Mouse (Mus musculus): ENCODE data around the gene Serpinb6b. TPM values are rescaled to one million over a fixed set of nuclear protein-coding genes. Genes with fewer than 3 reads are reported as not detected.
A peak's percentile ranks its signal among the peaks of the same experiment; 100 is the strongest.

The Serpinb6b gene
- polyA plus RNA-seq, 1 experiment, result 6.1 TPM

DNA sequence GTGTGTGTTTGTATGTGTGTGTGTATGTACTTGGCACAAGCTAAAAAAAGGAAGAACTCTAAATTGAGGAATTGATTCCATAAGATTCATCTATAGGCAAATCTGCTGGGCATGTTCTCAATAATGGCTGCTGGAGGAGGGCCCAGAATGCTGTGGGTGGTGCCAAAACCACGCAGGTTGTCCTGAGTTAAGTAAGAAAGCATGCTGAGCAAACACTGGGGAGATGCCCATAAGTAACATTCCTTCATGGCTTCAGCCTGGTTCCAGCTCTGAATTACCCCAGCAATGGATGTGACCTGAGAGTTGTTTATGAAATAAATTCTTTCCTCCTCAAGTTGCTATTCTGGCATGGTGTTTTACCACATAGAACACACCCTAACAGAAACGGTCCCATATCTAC is 48.3 kb downstream of the Serpinb6b start:
- H3K4me1 ChIP-seq (ENCODE audit: control insufficient read depth, insufficient read depth, low read length), result no peaks in the 10 kb centered on the region
- H3K27ac ChIP-seq (ENCODE audit: insufficient read depth, low read length), result no peak overlapping the region
- no peaks in the 10 kb centered on the region; the same call in 1 of the 2 replicates for H3K27me3 ChIP-seq (ENCODE audit: control insufficient read depth, insufficient read depth, low read length, poor library complexity, severe bottlenecking)

GRCm38 (mm10) chr13:33022371-33022770 is 57.4 kb downstream of the Serpinb6b start:
- no peak overlapping the region for H3K27ac ChIP-seq (ENCODE audit: insufficient read depth, low read length)
- no peak overlapping the region for H3K9ac ChIP-seq (ENCODE audit: low read depth, poor library complexity, severe bottlenecking)
- no peaks in the 10 kb centered on the region for H3K4me1 ChIP-seq (ENCODE audit: control insufficient read depth, insufficient read depth, low read length)
- H3K4me3 ChIP-seq (ENCODE audit: low read depth, low read length), result no peak overlapping the region
- no peak for TF ChIP-seq EP300 (IDR thresholded peaks at IDR 0.05; ENCODE audit: insufficient read depth, low read depth, low read length)
- TF ChIP-seq CTCF (IDR thresholded peaks at IDR 0.05; ENCODE audit: low read depth, low read length), result no peak
- no peaks in the 10 kb centered on the region for H3K36me3 ChIP-seq (ENCODE audit: control insufficient read depth, insufficient read depth, low read length, poor library complexity, severe bottlenecking)
- no peaks in the 10 kb centered on the region for H3K27me3 ChIP-seq (ENCODE audit: control insufficient read depth, insufficient read depth, low read length, poor library complexity, severe bottlenecking)
- peaks cover 4% of the 10 kb centered on the region; the same call in 1 of the 2 replicates for H3K9me3 ChIP-seq (replicated peaks; ENCODE audit: control insufficient read depth, insufficient read depth, low read length, poor library complexity, severe bottlenecking)

More for the DNA sequence above, 48.3 kb downstream of the Serpinb6b start:
- no peak overlapping the region for H3K9ac ChIP-seq (ENCODE audit: low read depth, poor library complexity, severe bottlenecking)
- TF ChIP-seq POLR2A (IDR thresholded peaks at IDR 0.05; ENCODE audit: insufficient read depth, low read length), result no peak
- TF ChIP-seq EP300 (IDR thresholded peaks at IDR 0.05; ENCODE audit: insufficient read depth, low read depth, low read length), result no peak
- TF ChIP-seq CTCF (IDR thresholded peaks at IDR 0.05; ENCODE audit: low read depth, low read length), result no peak
- no peaks in the 10 kb centered on the region for H3K36me3 ChIP-seq (ENCODE audit: control insufficient read depth, insufficient read depth, low read length, poor library complexity, severe bottlenecking)
- H3K4me3 ChIP-seq (ENCODE audit: low read depth, low read length), result no peak overlapping the region
- no peaks in the 10 kb centered on the region for H3K9me3 ChIP-seq (replicated peaks; ENCODE audit: control insufficient read depth, insufficient read depth, low read length, poor library complexity, severe bottlenecking)

- Histone ChIP-seq H3K9ac (ENCODE audit: low read depth, poor library complexity, severe bottlenecking) (no peak overlapping the region), H3K36me3 (ENCODE audit: control insufficient read depth, insufficient read depth, low read length, poor library complexity, severe bottlenecking) (no peaks in the 10 kb centered on the region), H3K4me3 (ENCODE audit: low read depth, low read length) (no peak overlapping the region), H3K9me3 (replicated peaks; ENCODE audit: control insufficient read depth, insufficient read depth, low read length, poor library complexity, severe bottlenecking) (no peaks in the 10 kb centered on the region), H3K27me3 (ENCODE audit: control insufficient read depth, insufficient read depth, low read length, poor library complexity, severe bottlenecking) (no peaks in the 10 kb centered on the region), H3K27ac (ENCODE audit: insufficient read depth, low read length) (peak overlapping the region; percentile 46; the same call in 1 of the 2 replicates), H3K4me1 (ENCODE audit: control insufficient read depth, insufficient read depth, low read length) (peaks cover 3% of the 10 kb centered on the region)
- TF ChIP-seq POLR2A (IDR thresholded peaks at IDR 0.05; ENCODE audit: insufficient read depth, low read length), result no peak
- TF ChIP-seq CTCF (IDR thresholded peaks at IDR 0.05; ENCODE audit: low read depth, low read length), result no peak
- TF ChIP-seq EP300 (IDR thresholded peaks at IDR 0.05; ENCODE audit: insufficient read depth, low read depth, low read length), result no peak
Measured at GRCm38 (mm10) chr13:33026427-33027057, 61.5 kb downstream of the Serpinb6b start.

GRCm38 (mm10) chr13:33027244-33027643 is 62.2 kb downstream of the Serpinb6b start, which contains the start of gene Serpinb9b:
TSS of gene Serpinb9b (plus strand) at chr13:33027416.
- H3K4me3 ChIP-seq (ENCODE audit: low read depth, low read length), result no peak within 1 kb of the TSS
- no peaks in the 10 kb centered on the region for H3K27me3 ChIP-seq (ENCODE audit: control insufficient read depth, insufficient read depth, low read length, poor library complexity, severe bottlenecking)
- no peak within 1 kb of the TSS for H3K9ac ChIP-seq (ENCODE audit: low read depth, poor library complexity, severe bottlenecking)
- H3K36me3 ChIP-seq (ENCODE audit: control insufficient read depth, insufficient read depth, low read length, poor library complexity, severe bottlenecking), result no peaks in the 10 kb centered on the region
- TF ChIP-seq CTCF (IDR thresholded peaks at IDR 0.05; ENCODE audit: low read depth, low read length) (no peak), POLR2A (IDR thresholded peaks at IDR 0.05; ENCODE audit: insufficient read depth, low read length) (no peak), EP300 (IDR thresholded peaks at IDR 0.05; ENCODE audit: insufficient read depth, low read depth, low read length) (no peak)
- no peaks in the 10 kb centered on the region for H3K9me3 ChIP-seq (replicated peaks; ENCODE audit: control insufficient read depth, insufficient read depth, low read length, poor library complexity, severe bottlenecking)
- H3K27ac ChIP-seq (ENCODE audit: insufficient read depth, low read length), result peak within 1 kb of the TSS; percentile 46
- peaks cover 3% of the 10 kb centered on the region for H3K4me1 ChIP-seq (ENCODE audit: control insufficient read depth, insufficient read depth, low read length)

- Histone ChIP-seq H3K27ac (ENCODE audit: insufficient read depth, low read length) (peak overlapping the region; percentile 46; the same call in 1 of the 2 replicates), H3K9ac (ENCODE audit: low read depth, poor library complexity, severe bottlenecking) (no peak overlapping the region), H3K9me3 (replicated peaks; ENCODE audit: control insufficient read depth, insufficient read depth, low read length, poor library complexity, severe bottlenecking) (no peaks in the 10 kb centered on the region), H3K36me3 (ENCODE audit: control insufficient read depth, insufficient read depth, low read length, poor library complexity, severe bottlenecking) (no peaks in the 10 kb centered on the region), H3K4me1 (ENCODE audit: control insufficient read depth, insufficient read depth, low read length) (peaks cover 3% of the 10 kb centered on the region), H3K27me3 (ENCODE audit: control insufficient read depth, insufficient read depth, low read length, poor library complexity, severe bottlenecking) (no peaks in the 10 kb centered on the region), H3K4me3 (ENCODE audit: low read depth, low read length) (no peak overlapping the region)
- no peak for TF ChIP-seq POLR2A (IDR thresholded peaks at IDR 0.05; ENCODE audit: insufficient read depth, low read length)
- no peak for TF ChIP-seq EP300 (IDR thresholded peaks at IDR 0.05; ENCODE audit: insufficient read depth, low read depth, low read length)
Measured at GRCm38 (mm10) chr13:33028146-33028545, 63.1 kb downstream of the Serpinb6b start.

GRCm38 (mm10) chr13:33028550-33028949 is 63.5 kb downstream of the Serpinb6b start:
- Histone ChIP-seq H3K4me3 (ENCODE audit: low read depth, low read length) (no peak overlapping the region), H3K36me3 (ENCODE audit: control insufficient read depth, insufficient read depth, low read length, poor library complexity, severe bottlenecking) (no peaks in the 10 kb centered on the region), H3K27me3 (ENCODE audit: control insufficient read depth, insufficient read depth, low read length, poor library complexity, severe bottlenecking) (no peaks in the 10 kb centered on the region)

More at GRCm38 (mm10) chr13:33028550-33028949, 63.5 kb downstream of the Serpinb6b start:
- no peaks in the 10 kb centered on the region for H3K9me3 ChIP-seq (replicated peaks; ENCODE audit: control insufficient read depth, insufficient read depth, low read length, poor library complexity, severe bottlenecking)
- no peak overlapping the region for H3K27ac ChIP-seq (ENCODE audit: insufficient read depth, low read length)
- H3K4me1 ChIP-seq (ENCODE audit: control insufficient read depth, insufficient read depth, low read length), result peaks cover 3% of the 10 kb centered on the region
- TF ChIP-seq POLR2A (IDR thresholded peaks at IDR 0.05; ENCODE audit: insufficient read depth, low read length) (no peak), EP300 (IDR thresholded peaks at IDR 0.05; ENCODE audit: insufficient read depth, low read depth, low read length) (no peak)
- H3K9ac ChIP-seq (ENCODE audit: low read depth, poor library complexity, severe bottlenecking), result no peak overlapping the region

Other genes with a start within 250 kb of the Serpinb6b start
- not detected in 2 replicates for gene Mylk4, start 181.3 kb upstream of the Serpinb6b start, polyA plus RNA-seq (2011; ENCODE audit: insufficient read depth, insufficient read length, low read depth, missing spikeins)
- 21.5 and 23.3 TPM in 2 replicates for gene Wrnip1, start 163.2 kb upstream of the Serpinb6b start, polyA plus RNA-seq (2011; ENCODE audit: insufficient read depth, insufficient read length, low read depth, missing spikeins)
- gene D930007J09Rik, start 162.4 kb upstream of the Serpinb6b start, polyA plus RNA-seq (2011; ENCODE audit: insufficient read depth, insufficient read length, low read depth, missing spikeins), result not detected in 2 replicates
- gene Serpinb1a, start 114.0 kb upstream of the Serpinb6b start, polyA plus RNA-seq (2011; ENCODE audit: insufficient read depth, insufficient read length, low read depth, missing spikeins), result 1.6 and 2.1 TPM in 2 replicates
- not detected in 2 replicates for gene Serpinb1c, start 67.0 kb upstream of the Serpinb6b start, polyA plus RNA-seq (2011; ENCODE audit: insufficient read depth, insufficient read length, low read depth, missing spikeins)
- 3.4 and 3.7 TPM in 2 replicates for gene Serpinb9, start 38.0 kb downstream of the Serpinb6b start, polyA plus RNA-seq (2011; ENCODE audit: insufficient read depth, insufficient read length, low read depth, missing spikeins)
- gene Serpinb9b, start 62.2 kb downstream of the Serpinb6b start, polyA plus RNA-seq (2011; ENCODE audit: insufficient read depth, insufficient read length, low read depth, missing spikeins), result 6.5 and 7.6 TPM in 2 replicates
- gene Serpinb1b, start 113.4 kb downstream of the Serpinb6b start, polyA plus RNA-seq (2011; ENCODE audit: insufficient read depth, insufficient read length, low read depth, missing spikeins), result not detected in 2 replicates
- gene Serpinb9c, start 194.5 kb downstream of the Serpinb6b start, polyA plus RNA-seq (2011; ENCODE audit: insufficient read depth, insufficient read length, low read depth, missing spikeins), result not detected in 2 replicates
- gene Serpinb9d, start 227.8 kb downstream of the Serpinb6b start, polyA plus RNA-seq (2011; ENCODE audit: insufficient read depth, insufficient read length, low read depth, missing spikeins), result not detected in 2 replicates

Data from ES-Bruce4 (cell line).